In genomic region chr14:76461182-76461775, GRCm38 (mm10) we compare ENCODE assay signal across 24 mouse cellular contexts. TPM values are rescaled to one million over a fixed set of nuclear protein-coding genes. Genes with fewer than 3 reads are reported as not detected.
DNase-seq lines count a peak whose midpoint lies in the region; ATAC-seq and TF ChIP-seq lines count a peak whose summit lies in the region.
"Had no signal": no experiment of that assay in that cellular context is flagged by ENCODE, and none has a peak within 500 bp of the region (broad histone marks: within the 10 kb centered on the region; RNA-seq: fewer than 3 reads in every experiment).

No protein-coding gene starts in this region.

- no peaks in the 10 kb centered on the region for H3K27me3 ChIP-seq in hindbrain, embryonic 11.5 days (ENCODE audit: control insufficient read depth, insufficient read depth, low read length)
- no peaks in the 10 kb centered on the region for H3K27me3 ChIP-seq in hindbrain, postnatal 0 days (ENCODE audit: insufficient read depth, low read length)
- no peaks in the 10 kb centered on the region for H3K27me3 ChIP-seq in liver, embryonic 11.5 days (replicated peaks; ENCODE audit: control insufficient read depth, insufficient read depth, low read length)
- H3K27me3 ChIP-seq: embryonic facial prominence, embryonic 12.5 days; forebrain, embryonic 12.5 days; kidney, embryonic 15.5 days; limb, embryonic 12.5 days; liver, embryonic 13.5 days; midbrain, embryonic 12.5 days had no signal

- H3K36me3 ChIP-seq in hindbrain, embryonic 11.5 days (ENCODE audit: control insufficient read depth, insufficient read depth, low read length) = no peaks in the 10 kb centered on the region
- no peaks in the 10 kb centered on the region; the same call in 1 of the 2 replicates for H3K36me3 ChIP-seq in hindbrain, postnatal 0 days (ENCODE audit: insufficient read depth, low read length)
- no peaks in the 10 kb centered on the region for H3K36me3 ChIP-seq in liver, embryonic 11.5 days (ENCODE audit: control insufficient read depth, insufficient read depth, low read length)
- H3K36me3 ChIP-seq: liver, embryonic 13.5 days had no signal

- ATAC-seq in hindbrain, embryonic 11.5 days (ENCODE audit: low FRiP score) = no peak; the same call in 1 of the 2 replicates
- no peak for ATAC-seq in hindbrain, postnatal 0 days
- ATAC-seq in liver, embryonic 11.5 days (replicated peaks; ENCODE audit: low FRiP score) = no peak

- WGBS in hindbrain, embryonic 11.5 days = 74% methylated on average over 10 of the region's 10 CpGs
- WGBS in hindbrain, postnatal 0 days = 72% methylated on average over 10 of the region's 10 CpGs
- WGBS in liver, embryonic 11.5 days = 89% methylated on average over 10 of the region's 10 CpGs

- no peak for DNase-seq in hindbrain, embryonic 11.5 days (ENCODE audit: low spot score)
- DNase-seq in hindbrain, postnatal 0 days (ENCODE audit: low spot score) = no peak
- peak; percentile 35 for DNase-seq in ES-CJ7 (ENCODE audit: low read depth, low spot score)
- DNase-seq in ZHBTc4 (ENCODE audit: low read depth, low spot score) = peak; percentile 33
- peak; percentile 21 for DNase-seq in lung, postnatal 25 days (ENCODE audit: low spot score)
- no peak for DNase-seq in urinary bladder, adult 2 months (ENCODE audit: low spot score)
- no peak for DNase-seq in liver, embryonic 11.5 days (ENCODE audit: low spot score)
- DNase-seq: adrenal gland, postnatal 36 days; cerebellum, adult 11 months; cerebellum, postnatal 14 days; gastrocnemius, postnatal 25 days; heart, postnatal 14 days; kidney, adult 11 months; kidney, postnatal 36 days; layer of hippocampus, postnatal 36 days; liver, embryonic 13.5 days; thymus, adult 18-20 months; thymus, postnatal 36 days had no signal

- no peaks in the 10 kb centered on the region for H3K9me3 ChIP-seq in hindbrain, embryonic 11.5 days (ENCODE audit: control insufficient read depth, low read length)
- no peaks in the 10 kb centered on the region for H3K9me3 ChIP-seq in hindbrain, postnatal 0 days (ENCODE audit: low read length)
- no peaks in the 10 kb centered on the region for H3K9me3 ChIP-seq in liver, embryonic 11.5 days (ENCODE audit: control insufficient read depth, low read length)
- H3K9me3 ChIP-seq: embryonic facial prominence, embryonic 12.5 days; forebrain, embryonic 12.5 days; kidney, embryonic 15.5 days; limb, embryonic 12.5 days; liver, embryonic 13.5 days; midbrain, embryonic 12.5 days had no signal

- no peak for TF ChIP-seq CTCF in hindbrain, postnatal 0 days (IDR thresholded peaks at IDR 0.05; ENCODE audit: low read depth)

- no peak overlapping the region for H3K9ac ChIP-seq in hindbrain, embryonic 11.5 days (ENCODE audit: low read depth, low read length)
- no peak overlapping the region for H3K9ac ChIP-seq in hindbrain, postnatal 0 days (replicated peaks; ENCODE audit: low read length)
- no peak overlapping the region for H3K9ac ChIP-seq in liver, embryonic 11.5 days (ENCODE audit: low read depth, low read length)
- H3K9ac ChIP-seq: embryonic facial prominence, embryonic 12.5 days; forebrain, embryonic 12.5 days; kidney, embryonic 15.5 days; limb, embryonic 12.5 days; liver, embryonic 13.5 days; midbrain, embryonic 12.5 days had no signal

- no peak overlapping the region for H3K4me2 ChIP-seq in hindbrain, embryonic 11.5 days (replicated peaks; ENCODE audit: low read depth, low read length)
- no peak overlapping the region for H3K4me2 ChIP-seq in hindbrain, postnatal 0 days (ENCODE audit: low read depth, low read length)
- H3K4me2 ChIP-seq in liver, embryonic 11.5 days = no peak overlapping the region
- H3K4me2 ChIP-seq: embryonic facial prominence, embryonic 12.5 days; forebrain, embryonic 12.5 days; kidney, embryonic 15.5 days; limb, embryonic 12.5 days; liver, embryonic 13.5 days; midbrain, embryonic 12.5 days had no signal

- H3K4me3 ChIP-seq in hindbrain, embryonic 11.5 days (ENCODE audit: low read depth, low read length) = no peak overlapping the region
- no peak overlapping the region for H3K4me3 ChIP-seq in hindbrain, postnatal 0 days (ENCODE audit: low read length)
- H3K4me3 ChIP-seq in liver, embryonic 11.5 days (ENCODE audit: low read depth, low read length) = no peak overlapping the region
- H3K4me3 ChIP-seq: embryonic facial prominence, embryonic 12.5 days; erythroblast, embryonic 14.5 days; forebrain, embryonic 12.5 days; kidney, embryonic 15.5 days; limb, embryonic 12.5 days; liver, embryonic 13.5 days; midbrain, embryonic 12.5 days had no signal

- H3K4me1 ChIP-seq in hindbrain, embryonic 11.5 days (replicated peaks; ENCODE audit: control insufficient read depth, insufficient read depth, low read length) = no peaks in the 10 kb centered on the region
- 0 out of 2 replicates have a peak, but pooled peaks cover 4% of the 10 kb centered on the region for H3K4me1 ChIP-seq in hindbrain, postnatal 0 days (ENCODE audit: insufficient read depth, low read length)
- H3K4me1 ChIP-seq in liver, embryonic 11.5 days (replicated peaks; ENCODE audit: control insufficient read depth, insufficient read depth, low read length) = no peaks in the 10 kb centered on the region
- H3K4me1 ChIP-seq: limb, embryonic 12.5 days; liver, embryonic 13.5 days had no signal

- H3K27ac ChIP-seq in hindbrain, embryonic 11.5 days (ENCODE audit: low read depth, low read length) = 0 out of 2 replicates have a peak overlapping the region, but pooled peaks have one; percentile 30
- H3K27ac ChIP-seq in hindbrain, postnatal 0 days = no peak overlapping the region
- H3K27ac ChIP-seq in liver, embryonic 11.5 days (ENCODE audit: low read depth, low read length) = no peak overlapping the region
- H3K27ac ChIP-seq: embryonic facial prominence, embryonic 12.5 days; forebrain, embryonic 12.5 days; kidney, embryonic 15.5 days; limb, embryonic 12.5 days; liver, embryonic 13.5 days; midbrain, embryonic 12.5 days had no signal

RNA-seq across cellular contexts. Expression of gene Tsc22d1, which starts 46.5 kb away (rescaled TPM):
- polyA plus RNA-seq in hindbrain, embryonic 11.5 days (2014; fragmentation: Nextera tagmentation; extraction: Ambion mirVana) = 542 and 547 TPM in 2 replicates
- 525 and 569 TPM in 2 replicates for total RNA-seq in hindbrain, postnatal 0 days (2014; rRNA removed)
- polyA plus RNA-seq in hindbrain, postnatal 0 days (2015; fragmentation: Nextera tagmentation; extraction: Ambion mirVana) = 544 and 588 TPM in 2 replicates
- polyA plus RNA-seq in urinary bladder, adult 2 months (2012; rRNA removed) = 266 and 302 TPM in 2 replicates
- 296 TPM in 2 replicates for polyA plus RNA-seq in liver, embryonic 11.5 days (2014; fragmentation: Nextera tagmentation; extraction: Ambion mirVana)

Comparison
In these comparisons a context has a peak if more than half of its experiments do, and no peak if none do; other contexts are left out.
1. DNase-seq: peak in ES-CJ7 (single experiment), ZHBTc4 (single experiment) and lung, postnatal 25 days (single experiment); none in hindbrain, embryonic 11.5 days (single experiment), hindbrain, postnatal 0 days (single experiment), urinary bladder, adult 2 months (single experiment) and liver, embryonic 11.5 days (single experiment).